Mouse (Mus musculus) hindbrain, postnatal 0 days (tissue): ENCODE results near the gene St6galnac1. TPM values are rescaled to one million over a fixed set of nuclear protein-coding genes. Genes with fewer than 3 reads are reported as not detected.
"Not testable (repeated sequence)": the region's sequence is repeated elsewhere in the genome, so short reads cannot be mapped to it uniquely, and the experiment has no call there.

Experiments
- ATAC-seq: fragments of 200-750 bp; cut with Nextera tagmentation; 2 replicates; pipeline ENCODE4 v1.8.0; 2017; ENCODE audit warnings: mild to moderate bottlenecking, moderate TSS enrichment, moderate library complexity
- DNase-seq: peaks from one replicate; pipeline ENCODE4 v3.0.0-alpha.2; 2015; ENCODE audit warnings: low spot score
- H3K27ac ChIP-seq: fragments of 300-500 bp; sonication (generic); 2 replicates; pipeline ENCODE4 v1.5.1; 2014; ENCODE audit warnings: mild to moderate bottlenecking
- H3K27me3 ChIP-seq: fragments of 300-500 bp; sonication (generic); 2 replicates; pipeline ENCODE4 v1.6.1; 2014; ENCODE audit warnings: low read length, mixed read lengths; ENCODE audit not compliant: insufficient read depth
- H3K36me3 ChIP-seq: fragments of 300-500 bp; sonication (generic); 2 replicates; pipeline ENCODE4 v1.6.1; 2014; ENCODE audit warnings: low read length, mixed read lengths; ENCODE audit not compliant: insufficient read depth
- H3K4me1 ChIP-seq: fragments of 300-500 bp; sonication (generic); 2 replicates; pipeline ENCODE4 v1.6.1; 2014; ENCODE audit warnings: antibody characterized with exemption, low read length, mixed read lengths; ENCODE audit not compliant: insufficient read depth
- H3K4me2 ChIP-seq: fragments of 300-500 bp; sonication (generic); 2 replicates; pipeline ENCODE4 v1.6.1; 2014; ENCODE audit warnings: low read depth, mild to moderate bottlenecking, low read length, moderate library complexity, mixed read lengths
- H3K4me3 ChIP-seq: fragments of 300-500 bp; sonication (generic); 2 replicates; pipeline ENCODE4 v1.5.1; 2014; ENCODE audit warnings: low read length
- H3K9ac ChIP-seq: fragments of 300-500 bp; sonication (generic); replicated peaks from 2 replicates; pipeline ENCODE4 v1.6.1; 2014; ENCODE audit warnings: mild to moderate bottlenecking, low read length, moderate library complexity, mixed read lengths
- H3K9me3 ChIP-seq: fragments of 300-500 bp; sonication (generic); 2 replicates; pipeline ENCODE4 v1.6.1; 2016; ENCODE audit warnings: low read length, mixed read lengths
- CTCF ChIP-seq: IDR thresholded peaks from 2 replicates; pipeline ENCODE4 v1.5.1; 2016; ENCODE audit warnings: antibody characterized with exemption, control low read depth, low read depth
- WGBS: fragments of 180-500 bp; shearing (Covaris S2); extraction: QIAGEN DNeasy Blood & Tissue Kit; methylation state at CpG from one replicate; pipeline ENCODE4 v1.1.7; 2014; 5-methylcytosine and 5-hydroxymethylcytosine counted together
- polyA plus RNA-seq: library from polyadenylated mRNA; unstranded; fragments of >200 nt; fragmentation: Nextera tagmentation; extraction: Ambion mirVana; gene quantifications from 2 replicates; pipeline ENCODE4 v1.2.1, GENCODE M21; 2015
- total RNA-seq: library from RNA; depleted of rRNA; stranded (reverse); fragments of >200 nt; gene quantifications from 2 replicates; pipeline ENCODE4 v1.2.3, GENCODE M21; 2014; rRNA removed

The St6galnac1 gene
- total RNA-seq (not detected in 2 replicates), polyA plus RNA-seq (not detected in 2 replicates)

DNA sequence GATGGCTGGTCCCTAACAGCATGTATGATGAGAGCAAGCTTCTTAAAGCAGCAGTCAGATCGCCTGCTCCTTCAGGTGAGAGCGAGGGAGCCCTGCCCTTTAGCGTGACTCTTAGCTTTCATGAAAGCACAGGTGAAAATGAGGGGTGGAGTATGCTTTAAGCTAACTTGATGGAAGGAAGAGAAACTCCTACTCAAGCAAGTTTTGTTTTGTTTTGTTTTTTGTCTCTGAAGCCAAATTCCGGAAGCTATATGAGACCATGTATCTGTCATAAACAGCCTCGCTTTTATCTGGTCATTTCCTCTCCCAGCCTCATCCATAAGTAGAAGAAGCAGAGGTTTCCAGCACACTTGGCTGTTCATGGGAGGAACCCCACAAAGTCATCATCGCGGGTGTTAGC lies at the start of gene St6galnac1:
St6galnac1 (minus strand) TSS at position 101 of the 400 bp plus-strand sequence.
- ATAC-seq (no peak), DNase-seq (no peak)
- Histone ChIP-seq H3K9ac (no peak within 1 kb of the TSS), H3K36me3 (no peaks in the 10 kb centered on the region), H3K27ac (no peak within 1 kb of the TSS), H3K4me1 (no peaks in the 10 kb centered on the region), H3K4me2 (no peak within 1 kb of the TSS), H3K27me3 (no peaks in the 10 kb centered on the region), H3K9me3 (no peaks in the 10 kb centered on the region), H3K4me3 (no peak within 1 kb of the TSS)
- no peak for TF ChIP-seq CTCF
- 91% methylated on average over 7 of the region's 7 CpGs for WGBS

DNA sequence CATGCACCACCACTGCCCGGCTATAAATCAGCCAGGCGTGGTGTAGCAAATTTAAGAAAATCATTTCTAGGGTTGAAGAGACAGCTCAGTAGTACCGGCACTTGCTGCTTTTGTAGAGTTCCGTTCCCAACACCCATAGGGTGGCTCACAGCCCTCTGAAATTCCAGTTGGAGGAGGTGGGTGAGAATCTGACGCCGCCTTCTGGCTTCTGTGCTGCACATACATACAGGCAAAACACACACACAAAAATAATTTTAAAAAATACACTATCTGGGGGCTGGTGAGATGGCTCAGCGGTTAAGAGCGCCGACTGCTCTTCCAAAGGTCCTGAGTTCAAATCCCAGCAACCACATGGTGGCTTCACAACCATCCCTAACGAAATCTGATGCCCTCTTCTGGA lies 48.6 kb upstream of the St6galnac1 start:
- DNase-seq, H3K36me3 ChIP-seq, H3K9me3 ChIP-seq, ATAC-seq, H3K27me3 ChIP-seq, H3K9ac ChIP-seq, H3K4me3 ChIP-seq, H3K4me2 ChIP-seq, H3K27ac ChIP-seq: not testable (repeated sequence)
- peaks cover 16% of the 10 kb centered on the region for H3K4me1 ChIP-seq
- WGBS = 96% methylated on average over 10 of the region's 10 CpGs

DNA sequence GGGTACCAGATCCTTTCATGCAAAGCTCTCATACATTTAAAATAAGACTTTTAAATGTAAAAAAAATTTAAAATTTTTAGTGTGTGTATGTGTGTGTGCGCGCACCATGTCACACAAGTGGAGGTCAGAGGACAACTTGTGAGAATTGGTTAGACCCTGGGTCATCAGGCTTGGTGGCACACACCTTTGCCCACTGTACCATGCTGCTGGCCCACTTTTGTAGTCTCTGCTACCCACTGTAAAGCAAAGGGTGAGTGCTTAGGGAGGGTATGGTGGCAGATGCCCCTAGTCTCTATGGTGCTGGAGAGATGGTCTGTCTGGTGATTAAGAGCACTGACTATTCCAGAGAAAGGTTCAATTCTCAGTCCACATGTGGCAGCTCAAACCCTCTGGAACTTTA lies 47.9 kb upstream of the St6galnac1 start:
- Histone ChIP-seq H3K9ac (no peak overlapping the region), H3K9me3 (no peaks in the 10 kb centered on the region), H3K27me3 (no peaks in the 10 kb centered on the region), H3K27ac (no peak overlapping the region), H3K4me2 (no peak overlapping the region), H3K36me3 (no peaks in the 10 kb centered on the region), H3K4me3 (no peak overlapping the region), H3K4me1 (peaks cover 14% of the 10 kb centered on the region)
- no peak for DNase-seq
- TF ChIP-seq CTCF = no peak
- 97% methylated on average over 2 of the region's 2 CpGs for WGBS
- ATAC-seq = no peak

DNA sequence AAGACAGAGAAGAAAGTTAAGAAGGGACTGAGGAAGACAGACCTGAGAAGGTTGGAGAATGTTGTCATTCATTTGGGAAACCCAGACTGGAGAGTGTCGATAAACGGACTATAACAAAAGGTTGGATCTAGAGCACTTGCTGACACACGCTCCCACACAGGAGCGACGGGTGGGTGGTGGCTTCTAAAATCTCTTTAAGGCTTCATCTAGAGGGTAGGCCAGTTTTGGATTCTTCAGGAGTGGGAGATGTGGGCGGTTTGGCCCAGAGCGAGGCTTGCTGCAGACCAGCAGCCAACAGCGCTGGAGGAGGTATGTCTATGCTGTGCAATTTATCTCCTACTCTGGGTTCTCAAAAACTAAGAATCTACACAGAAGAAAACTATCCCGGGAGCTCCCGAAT lies 47.3 kb upstream of the St6galnac1 start:
- Histone ChIP-seq H3K27me3 (no peaks in the 10 kb centered on the region), H3K9me3 (no peaks in the 10 kb centered on the region), H3K4me1 (peaks cover 11% of the 10 kb centered on the region), H3K4me3 (no peak overlapping the region), H3K36me3 (no peaks in the 10 kb centered on the region), H3K27ac (no peak overlapping the region), H3K9ac (no peak overlapping the region), H3K4me2 (no peak overlapping the region)
- WGBS = 90% methylated on average over 10 of the region's 10 CpGs
- TF ChIP-seq CTCF = no peak
- DNase-seq (no peak), ATAC-seq (no peak)

DNA sequence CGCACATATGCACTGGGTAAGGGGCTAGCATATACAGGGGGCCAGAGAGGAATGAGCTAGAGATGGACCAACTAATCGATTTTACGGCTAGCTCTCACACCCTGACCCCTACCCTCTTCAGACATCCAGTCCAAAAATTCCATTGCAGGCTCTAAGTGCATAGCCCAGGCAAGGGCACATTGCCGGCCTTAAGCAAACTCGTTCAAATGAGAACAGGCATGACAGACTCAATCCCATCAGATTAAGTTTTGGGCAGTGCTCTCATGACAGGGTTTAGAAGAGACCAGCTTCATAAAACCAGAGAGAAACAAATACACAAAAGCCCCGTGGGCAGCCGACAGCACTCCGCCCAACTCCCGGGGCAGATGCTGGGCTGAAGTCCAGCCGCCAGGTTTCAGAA lies 46.9 kb upstream of the St6galnac1 start:
- H3K27me3 ChIP-seq = no peaks in the 10 kb centered on the region
- no peaks in the 10 kb centered on the region for H3K9me3 ChIP-seq
- ATAC-seq = no peak
- no peaks in the 10 kb centered on the region for H3K36me3 ChIP-seq
- no peak for TF ChIP-seq CTCF
- H3K27ac ChIP-seq = no peak overlapping the region
- DNase-seq = no peak
- no peak overlapping the region for H3K4me2 ChIP-seq
- 56% methylated on average over 10 of the region's 10 CpGs for WGBS
- H3K9ac ChIP-seq = no peak overlapping the region
- peaks cover 11% of the 10 kb centered on the region for H3K4me1 ChIP-seq
- no peak overlapping the region for H3K4me3 ChIP-seq

DNA sequence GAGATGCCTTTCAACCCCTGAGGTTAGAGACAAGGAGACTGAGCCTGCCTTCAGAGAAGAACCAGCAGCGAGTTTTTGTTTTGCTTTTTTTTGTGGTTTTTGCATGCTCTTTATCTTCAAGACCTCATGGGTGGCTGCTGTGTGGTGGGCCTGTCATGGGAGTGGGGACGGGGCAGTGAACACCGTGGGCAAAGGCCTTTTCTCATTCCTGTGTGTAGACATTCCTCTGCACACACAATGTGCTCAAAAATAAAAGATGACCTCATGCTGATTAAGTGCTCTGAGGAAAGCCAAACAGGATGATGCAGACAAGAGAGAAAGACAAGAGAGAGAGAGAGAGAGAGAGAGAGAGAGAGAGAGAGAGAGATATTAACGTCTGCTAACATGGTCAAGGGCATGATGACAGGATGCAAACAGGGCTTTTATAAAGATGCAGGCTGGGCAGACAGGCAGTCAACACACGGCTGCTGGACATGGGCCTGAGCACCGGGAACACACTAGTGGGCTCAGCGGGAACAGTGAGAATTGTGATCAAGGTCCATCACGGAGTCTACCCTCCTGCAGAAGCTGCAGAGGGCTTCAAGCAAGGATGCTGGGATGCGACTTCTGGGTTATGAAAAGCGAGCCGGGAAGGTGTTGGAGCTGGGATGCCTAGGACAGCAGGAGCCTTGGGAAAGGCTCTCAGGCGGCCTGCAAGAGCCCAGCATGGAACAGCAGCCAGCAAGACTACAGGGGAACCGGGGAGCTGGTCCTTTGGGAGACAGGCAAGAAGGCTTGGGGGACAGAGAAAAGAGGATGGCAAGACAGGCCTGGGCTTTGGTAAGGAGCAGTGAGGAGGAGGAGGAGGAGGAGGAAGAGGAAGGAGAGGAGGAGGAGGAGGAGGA lies 46.0 kb upstream of the St6galnac1 start:
- DNase-seq = no peak
- H3K4me1 ChIP-seq = peaks cover 10% of the 10 kb centered on the region
- H3K27me3 ChIP-seq = no peaks in the 10 kb centered on the region
- no peaks in the 10 kb centered on the region for H3K9me3 ChIP-seq
- no peak overlapping the region for H3K27ac ChIP-seq
- no peak for ATAC-seq
- H3K4me3 ChIP-seq = no peak overlapping the region
- no peaks in the 10 kb centered on the region for H3K36me3 ChIP-seq
- TF ChIP-seq CTCF = no peak
- no peak overlapping the region for H3K4me2 ChIP-seq
- H3K9ac ChIP-seq = no peak overlapping the region
- WGBS = 49% methylated on average over 13 of the region's 13 CpGs
